Mouse (Mus musculus) brain, embryonic 14.5 days (tissue): Measurements from ENCODE around the gene Slc2a9. TPM values are rescaled to one million over a fixed set of nuclear protein-coding genes. Genes with fewer than 3 reads are reported as not detected.
A peak's percentile ranks its signal among the peaks of the same experiment; 100 is the strongest.

Experiments used
- DNase-seq: peaks from one replicate; pipeline ENCODE4 v3.0.0-alpha.2; 2011; ENCODE audit warnings: low read depth
- CTCF ChIP-seq: fragments of 200-500 bp; IDR thresholded peaks from 2 replicates; pipeline ENCODE4 v1.5.1; 2012; ENCODE audit warnings: inconsistent platforms, mild to moderate bottlenecking, moderate library complexity, borderline replicate concordance; ENCODE audit not compliant: insufficient read depth, insufficient read length; ENCODE audit errors: extremely low read depth
- POLR2A ChIP-seq: fragments of 200-500 bp; IDR thresholded peaks from 2 replicates; pipeline ENCODE4 v1.6.1; 2012; ENCODE audit warnings: mild to moderate bottlenecking, inconsistent platforms, borderline replicate concordance; ENCODE audit not compliant: poor library complexity, insufficient read depth, insufficient read length, severe bottlenecking; ENCODE audit errors: extremely low read depth
- polyA plus RNA-seq: library from polyadenylated mRNA; depleted of rRNA; stranded (reverse); fragments of >200 nt; gene quantifications from 2 replicates; pipeline ENCODE4 v1.2.3, GENCODE M21; 2012

Gene Slc2a9
- polyA plus RNA-seq, 1 experiment, result 0.81 TPM

DNA sequence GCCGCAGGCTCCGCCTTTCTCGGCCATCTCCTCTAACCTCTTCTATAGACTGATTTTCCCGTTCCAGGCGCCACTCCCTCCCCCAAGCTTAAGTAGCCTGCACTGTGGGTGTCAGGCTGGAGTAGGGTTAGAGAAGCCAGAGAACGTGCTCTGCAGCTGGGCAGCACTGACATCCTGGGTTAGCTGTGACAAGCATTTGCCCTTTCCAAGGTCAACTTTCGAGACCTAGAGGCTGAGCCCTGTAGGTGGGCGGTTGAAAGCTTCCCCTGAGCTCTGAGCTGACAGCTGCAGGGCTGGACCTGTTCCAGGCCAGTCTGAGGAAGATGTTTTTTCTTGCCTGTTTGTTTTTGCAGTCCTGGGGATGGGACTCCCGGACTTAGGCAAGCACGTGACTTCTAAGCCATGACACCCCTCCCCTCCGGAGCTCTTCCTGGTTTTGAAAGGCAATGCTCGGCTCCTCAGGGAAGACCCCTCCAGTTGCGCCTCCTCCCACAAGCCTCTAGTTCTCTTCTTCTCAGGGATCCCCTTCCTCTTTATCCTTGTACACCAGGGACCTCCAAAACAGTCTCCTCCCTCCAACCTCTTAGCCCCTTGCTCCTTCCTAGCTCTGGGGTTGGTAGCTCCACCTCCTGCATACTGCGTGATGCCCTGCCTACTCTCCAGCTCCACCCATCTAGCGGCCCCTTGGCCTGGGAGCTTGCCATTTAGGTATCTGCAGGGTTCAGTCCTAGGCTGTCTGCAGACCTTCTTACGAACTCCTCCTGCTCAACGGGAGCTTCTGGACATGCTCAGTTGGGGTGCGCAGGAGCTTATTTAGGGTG is 136.1 kb downstream of the Slc2a9 start:
- peak; percentile 70 for DNase-seq
- TF ChIP-seq CTCF (no peak), POLR2A (no peak)

DNA sequence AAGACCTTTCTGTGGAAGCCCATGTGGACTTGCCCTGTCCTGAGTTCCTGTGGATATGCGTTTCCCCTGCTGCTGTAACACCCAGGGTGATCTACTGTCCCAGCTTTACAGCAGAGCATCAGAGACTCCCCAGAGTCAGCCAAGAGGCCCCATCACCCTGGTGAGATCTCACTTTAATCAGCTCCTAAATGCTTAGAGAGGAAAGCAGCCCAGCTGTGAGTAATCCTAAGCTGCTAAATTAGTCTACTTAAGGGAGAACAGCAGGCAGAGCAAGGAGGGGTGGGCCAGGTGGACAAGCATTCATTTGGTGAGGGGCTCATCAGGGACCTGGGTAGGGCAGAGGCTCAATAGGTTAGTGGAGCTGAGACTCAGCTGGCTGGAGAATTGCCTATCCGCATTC is 137.4 kb downstream of the Slc2a9 start:
- TF ChIP-seq POLR2A (no peak), CTCF (no peak)
- DNase-seq, result no peak

DNA sequence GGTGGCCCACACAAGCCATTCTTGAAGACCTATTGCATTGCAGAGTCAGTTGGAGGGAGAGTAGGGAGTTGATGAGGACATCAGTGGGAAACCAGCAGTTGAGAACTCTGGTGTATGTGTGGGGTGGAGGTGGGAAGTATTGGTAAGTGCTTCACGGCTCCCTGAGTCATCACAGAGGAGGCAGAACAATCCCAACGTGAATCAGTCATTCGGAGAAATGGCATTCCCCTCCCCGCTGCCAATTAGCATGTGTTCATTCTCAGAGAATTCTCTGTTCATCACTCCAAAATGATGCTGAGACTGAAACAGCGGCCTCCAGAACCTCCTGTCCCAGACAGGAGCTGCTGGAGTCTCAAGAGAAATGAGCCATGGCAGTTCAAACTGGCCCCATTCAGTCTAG is 138.5 kb downstream of the Slc2a9 start:
- no peak for DNase-seq
- TF ChIP-seq POLR2A (no peak), CTCF (no peak)

DNA sequence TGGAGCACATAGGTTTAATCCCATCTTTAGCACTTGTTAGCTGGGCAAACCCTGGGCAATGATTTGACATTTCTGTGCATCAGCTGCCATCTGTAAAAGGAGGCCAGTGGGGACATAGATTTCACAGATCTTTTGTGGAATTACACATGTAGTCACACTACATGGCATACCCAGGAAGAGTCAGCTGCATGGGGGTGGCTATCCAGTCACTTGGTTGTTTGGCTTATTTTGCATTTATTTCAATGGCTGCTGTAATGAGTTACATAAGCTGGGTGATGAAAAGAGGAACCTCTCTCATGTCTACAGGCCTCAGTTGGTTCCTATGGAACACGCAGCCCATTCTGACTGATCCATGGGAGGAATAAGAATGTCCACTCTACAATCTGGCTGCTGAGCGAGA is 143.2 kb downstream of the Slc2a9 start:
- TF ChIP-seq CTCF (no peak), POLR2A (no peak)
- no peak for DNase-seq

DNA sequence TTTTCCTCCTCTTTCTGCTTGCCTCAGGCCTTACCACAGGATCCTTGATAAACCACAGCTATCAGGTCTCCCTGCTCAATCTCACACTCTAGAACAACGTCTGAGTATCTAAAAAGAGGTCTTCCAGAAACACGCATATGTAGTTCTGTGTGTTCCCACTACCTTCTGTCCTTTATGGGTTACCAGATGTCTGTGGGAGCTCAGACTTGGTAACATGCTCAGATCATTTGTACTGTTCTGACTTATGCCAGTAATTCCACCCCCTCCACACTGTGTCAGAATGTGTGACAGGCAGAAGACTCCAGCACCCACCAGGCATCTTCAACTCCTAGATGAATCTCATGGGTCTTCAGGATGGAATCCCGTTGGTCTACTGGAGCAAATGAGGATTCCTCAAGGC is 146.0 kb downstream of the Slc2a9 start:
- no peak for DNase-seq
- no peak for TF ChIP-seq CTCF
- TF ChIP-seq POLR2A, result no peak

DNA sequence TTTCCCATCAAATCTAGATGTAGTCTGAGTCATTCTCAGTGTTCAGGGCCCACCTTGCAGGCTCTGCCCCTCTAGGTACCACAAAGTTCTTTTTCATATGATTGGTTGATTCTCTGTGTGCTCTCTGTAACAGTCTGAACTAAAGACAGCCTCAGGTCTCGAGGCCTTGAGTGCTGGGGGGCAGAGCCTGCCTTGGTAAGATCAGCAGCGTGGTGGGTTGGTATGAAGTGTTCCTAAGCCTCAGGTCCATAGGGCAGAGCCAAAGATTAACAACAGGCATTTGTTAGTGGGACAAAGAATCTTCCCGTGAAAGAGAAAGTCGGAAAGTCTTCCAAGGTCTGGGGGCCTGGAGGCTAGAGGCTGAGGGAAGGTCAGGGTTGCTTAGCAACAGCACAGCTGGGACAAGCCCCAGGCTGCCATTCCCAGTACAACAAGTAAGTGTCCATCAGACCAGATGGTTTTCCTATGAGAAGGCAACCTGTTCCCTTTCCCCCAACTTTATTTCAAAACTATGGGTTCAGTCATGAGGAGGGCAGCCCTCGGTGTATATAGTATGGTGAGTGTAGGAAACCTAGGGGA is 152.5 kb downstream of the Slc2a9 start:
- DNase-seq, result no peak
- TF ChIP-seq CTCF, result no peak
- TF ChIP-seq POLR2A, result no peak

DNA sequence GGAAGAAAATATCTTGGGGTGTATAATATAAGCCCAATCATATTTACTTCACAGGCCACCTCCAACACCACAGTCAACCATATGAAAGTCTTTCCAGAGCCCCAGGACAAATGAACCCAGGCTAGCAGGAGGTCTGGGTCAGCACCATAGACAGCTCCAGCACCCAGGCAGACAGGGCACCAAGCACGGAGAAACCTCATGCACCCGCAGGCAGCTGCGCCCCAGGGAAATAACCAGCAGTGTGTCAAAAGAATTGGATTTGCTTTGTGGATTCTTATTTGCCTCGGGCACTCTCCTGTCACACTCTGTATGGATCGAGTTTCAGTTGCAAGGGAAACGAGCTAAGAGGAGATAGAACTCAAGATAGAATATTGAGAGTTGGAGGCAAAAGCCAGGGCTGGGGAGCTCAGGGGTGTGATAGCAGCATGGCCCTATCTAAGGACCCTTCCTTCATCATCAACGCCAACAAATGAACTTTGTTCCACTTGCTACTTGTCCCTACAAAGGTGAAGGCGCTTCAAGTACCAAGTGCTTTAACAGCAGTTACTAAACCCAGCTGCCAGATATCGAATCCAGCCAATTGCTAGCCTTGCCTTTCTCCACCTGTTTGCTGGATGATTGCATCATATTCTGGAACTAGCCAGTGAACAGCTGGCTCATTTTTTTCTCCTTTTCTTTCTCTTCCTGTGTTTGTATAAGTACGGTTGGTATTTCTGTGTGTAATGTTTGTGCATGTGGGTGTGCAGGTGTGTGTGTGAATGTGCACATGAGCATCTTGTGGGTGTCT is 156.1 kb downstream of the Slc2a9 start:
- DNase-seq, result peak; percentile 20
- no peak for TF ChIP-seq CTCF
- TF ChIP-seq POLR2A, result no peak

DNA sequence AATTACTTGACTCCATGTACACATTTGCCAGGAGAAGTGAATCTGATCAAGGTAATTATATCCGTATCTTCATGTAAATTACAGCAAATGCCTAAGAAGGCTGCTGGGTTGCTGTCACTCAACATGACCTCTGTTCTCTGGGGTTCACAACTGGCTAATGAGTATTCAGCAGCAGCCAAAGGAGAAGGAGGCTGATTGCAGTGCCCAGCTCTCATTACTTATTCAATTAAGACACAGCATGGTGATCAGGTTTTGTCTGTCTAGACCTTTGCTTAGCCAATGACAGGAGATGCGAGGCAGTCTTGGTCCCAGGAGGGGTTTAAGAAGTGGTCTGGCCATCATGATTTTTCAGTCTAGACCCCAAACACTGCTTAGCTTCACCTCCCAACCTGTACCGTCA is 159.8 kb downstream of the Slc2a9 start:
- DNase-seq, result peak; percentile 62
- TF ChIP-seq CTCF (no peak), POLR2A (no peak)

DNA sequence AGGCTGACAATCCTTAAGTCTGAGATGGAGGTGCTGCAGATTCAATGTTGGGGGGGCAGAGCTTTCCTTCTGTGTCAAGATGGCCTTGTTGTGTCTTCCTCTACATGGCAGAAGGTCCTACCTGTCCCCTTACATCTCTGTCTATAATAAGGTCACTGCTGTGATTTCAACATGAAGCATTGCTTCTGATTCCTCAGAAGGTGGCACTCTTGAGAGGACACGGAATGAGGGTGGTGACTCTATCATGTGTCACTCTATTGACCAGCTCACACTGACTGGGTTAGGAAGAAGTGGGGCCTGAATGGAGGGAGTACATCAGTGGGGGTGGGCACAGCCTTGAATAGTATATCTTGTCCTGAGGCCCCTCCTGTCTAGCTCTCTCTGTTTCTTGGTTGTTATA is 168.4 kb downstream of the Slc2a9 start:
- no peak for TF ChIP-seq POLR2A
- peak; percentile 9; the same call in 1 of the 2 replicates for TF ChIP-seq CTCF
- no peak for DNase-seq

DNA sequence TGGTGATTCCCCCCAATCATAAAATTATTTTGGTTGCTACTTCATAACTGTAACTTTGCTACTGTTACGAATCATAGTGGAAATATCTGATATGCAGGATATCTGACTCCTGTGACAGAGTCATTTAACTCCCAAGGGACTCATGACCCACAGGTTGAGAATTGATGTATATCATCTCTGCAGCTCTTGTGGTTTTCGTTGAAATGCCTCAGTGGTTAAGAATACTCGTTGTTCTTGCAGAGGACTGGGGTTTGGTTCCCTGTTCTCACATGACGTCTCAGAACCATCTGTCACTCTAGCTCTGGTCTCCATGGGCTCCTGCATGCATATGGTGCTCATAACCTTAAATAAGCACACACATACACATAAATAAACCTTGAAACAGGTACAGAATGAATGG is 169.6 kb downstream of the Slc2a9 start:
- no peak for TF ChIP-seq CTCF
- TF ChIP-seq POLR2A, result no peak
- DNase-seq, result no peak

DNA sequence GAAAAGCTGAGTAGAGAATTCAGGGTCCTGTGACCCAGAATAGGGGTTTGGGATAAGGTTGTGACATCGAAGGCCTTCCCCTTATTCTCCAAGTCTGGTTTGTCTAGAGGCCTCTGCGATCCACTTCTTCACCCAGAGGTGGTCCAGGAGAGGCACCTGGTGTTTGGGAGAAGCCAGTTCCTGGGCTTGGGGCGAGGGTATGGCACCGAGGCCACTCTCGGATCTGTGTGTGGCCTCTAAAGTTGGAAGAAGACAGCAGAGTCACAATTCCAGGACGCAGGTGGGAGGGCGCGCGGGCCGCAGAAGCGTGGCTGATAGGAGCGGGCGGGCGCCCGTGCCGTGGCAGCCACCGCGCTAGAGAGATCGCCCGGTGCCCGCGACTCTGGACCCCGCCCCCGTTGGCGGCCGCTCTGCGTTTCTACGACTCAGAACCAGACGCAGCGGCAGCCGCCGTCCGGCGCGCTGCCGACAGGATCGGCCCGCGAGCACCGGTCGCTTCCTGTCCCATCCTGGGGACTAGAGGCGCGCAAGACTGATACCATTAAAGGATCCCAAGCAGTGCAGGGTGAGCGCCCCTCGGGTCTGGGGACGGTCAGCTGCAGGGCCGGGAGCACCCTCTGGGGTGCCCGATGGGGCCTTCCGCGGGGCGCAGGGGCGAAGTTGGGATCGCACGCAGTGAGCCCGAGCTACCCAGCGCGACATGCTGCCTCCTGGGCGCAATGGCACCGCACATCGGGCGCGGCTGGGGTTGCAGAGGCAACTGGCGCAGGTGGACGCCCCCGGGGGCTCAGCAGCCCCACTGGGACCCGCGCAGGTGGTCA is 183.8 kb downstream of the Slc2a9 start, which contains the start of gene Drd5:
Gene Drd5, plus strand, starts transcription at position 402 of the 821 bp plus-strand sequence.
- DNase-seq, result peak; percentile 25
- TF ChIP-seq CTCF, result no peak
- no peak for TF ChIP-seq POLR2A

DNA sequence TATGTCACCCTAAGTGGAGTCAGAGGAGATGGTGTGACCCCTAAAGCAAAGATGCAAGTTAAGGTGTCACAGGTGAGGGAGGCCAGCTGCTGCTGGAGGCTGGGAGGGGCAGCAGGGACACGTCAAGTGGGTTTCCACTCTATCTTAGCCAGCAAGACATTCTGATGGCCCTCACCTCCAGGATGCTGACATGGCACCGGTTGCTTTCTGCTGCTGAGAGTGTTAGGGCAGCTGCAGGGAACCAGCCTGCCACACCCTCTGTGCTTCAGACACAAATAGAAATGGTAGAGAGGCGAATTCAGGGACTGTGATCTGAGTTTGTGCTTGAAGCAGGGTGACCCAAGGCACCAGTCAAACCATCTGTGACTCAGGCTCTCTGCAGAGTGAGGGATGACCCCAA is 193.1 kb downstream of the Slc2a9 start:
- TF ChIP-seq POLR2A, result no peak
- no peak for TF ChIP-seq CTCF
- DNase-seq, result no peak
